Mouse (Mus musculus): ENCODE data around the gene Fam83g.

Gene Fam83g

GRCm38 (mm10) chr11:61674839-61675159 is 9.1 kb upstream of the Fam83g start:
- DNase-seq (ENCODE audit: low spot score): no peak

DNA sequence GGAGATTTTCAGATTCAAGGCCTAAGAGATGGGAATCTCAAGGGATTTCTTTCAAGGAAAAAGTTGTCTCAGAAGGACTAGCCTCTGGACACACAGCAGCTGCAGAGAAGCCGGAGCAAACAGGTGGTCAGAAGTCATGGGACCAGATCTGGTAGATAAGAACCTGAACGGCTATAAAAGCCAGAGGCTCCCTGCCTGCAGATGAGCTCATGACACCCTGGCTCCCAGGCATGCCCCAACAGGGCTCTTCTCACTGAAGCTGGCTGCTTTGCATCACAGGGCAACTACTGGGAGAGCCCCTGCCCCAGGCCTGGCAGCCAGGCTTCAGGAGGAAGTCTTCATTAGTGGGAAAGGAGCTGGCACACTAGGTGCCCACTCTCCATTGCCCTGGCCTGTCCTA is 8.6 kb upstream of the Fam83g start:
- DNase-seq (ENCODE audit: low spot score): no peak

DNA sequence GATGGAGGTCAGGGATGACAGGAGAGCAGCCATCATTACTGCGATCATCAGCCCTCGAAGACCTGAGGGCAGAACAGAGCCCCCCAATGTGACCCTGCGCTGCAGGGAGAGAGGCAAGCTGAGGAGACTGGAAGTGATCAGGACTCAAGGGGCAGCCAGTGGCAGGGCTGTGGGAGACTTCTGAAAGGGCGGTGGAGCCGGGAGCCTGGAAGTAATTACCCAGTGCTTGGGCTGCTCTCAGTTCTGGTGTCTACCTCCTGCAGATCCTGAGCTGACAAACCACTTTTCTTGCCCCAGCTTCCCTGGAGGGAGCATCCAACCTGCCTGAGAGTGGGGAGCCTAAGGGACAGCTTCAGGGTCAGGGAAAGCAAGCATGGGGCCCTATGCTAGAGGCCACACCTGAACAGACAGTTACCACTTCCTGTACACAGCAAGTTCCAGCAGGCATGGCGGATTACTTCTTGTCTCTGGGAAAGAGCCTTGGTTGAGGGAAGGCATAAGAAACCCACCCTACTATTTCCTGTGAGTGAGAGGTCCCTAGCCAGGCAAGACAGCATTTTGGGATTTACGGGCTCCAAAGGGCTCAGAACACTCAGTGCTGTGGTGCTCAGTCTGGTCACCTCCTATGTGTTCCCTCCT is 7.6 kb upstream of the Fam83g start:
- DNase-seq (ENCODE audit: low spot score): no peak

GRCm38 (mm10) chr11:61677709-61678108 is 6.2 kb upstream of the Fam83g start:
- DNase-seq (ENCODE audit: low spot score): no peak

- DNase-seq (ENCODE audit: low spot score): no peak
Measured at GRCm38 (mm10) chr11:61679091-61679866, 4.6 kb upstream of the Fam83g start.

DNA sequence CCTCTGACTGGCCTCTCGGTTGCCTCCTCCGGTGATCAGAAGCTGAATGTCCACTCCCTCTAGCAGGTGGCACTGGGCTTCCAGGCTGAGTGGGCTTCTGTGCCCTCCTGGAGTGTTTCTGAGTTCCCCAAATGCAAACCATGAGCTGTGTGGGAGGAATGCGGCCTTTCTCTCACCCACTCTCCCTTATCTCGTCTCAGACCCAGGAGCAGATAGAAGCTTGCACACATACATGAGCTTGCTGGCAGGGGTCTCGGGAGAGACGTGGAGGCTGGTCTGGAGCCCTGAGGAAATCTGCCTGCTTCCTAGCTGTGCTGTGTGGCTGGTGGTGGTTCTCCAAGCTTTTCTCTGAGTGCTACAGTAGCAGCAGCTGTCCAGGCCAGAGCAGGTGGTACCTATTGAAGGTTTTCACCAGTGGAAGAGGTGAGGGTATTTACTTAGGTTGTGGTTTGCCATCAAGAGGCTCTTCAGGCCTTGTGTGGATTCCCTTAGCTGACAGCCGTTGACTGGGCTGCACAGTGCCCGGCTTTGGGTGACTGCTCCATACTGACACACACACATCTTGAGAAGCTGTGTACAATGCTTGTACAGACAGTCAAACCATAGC is 1.3 kb downstream of the Fam83g start:
- DNase-seq (ENCODE audit: low spot score): no peak

- no peak for DNase-seq (ENCODE audit: low spot score)
Measured at GRCm38 (mm10) chr11:61686141-61686540, 2.2 kb downstream of the Fam83g start.

DNA sequence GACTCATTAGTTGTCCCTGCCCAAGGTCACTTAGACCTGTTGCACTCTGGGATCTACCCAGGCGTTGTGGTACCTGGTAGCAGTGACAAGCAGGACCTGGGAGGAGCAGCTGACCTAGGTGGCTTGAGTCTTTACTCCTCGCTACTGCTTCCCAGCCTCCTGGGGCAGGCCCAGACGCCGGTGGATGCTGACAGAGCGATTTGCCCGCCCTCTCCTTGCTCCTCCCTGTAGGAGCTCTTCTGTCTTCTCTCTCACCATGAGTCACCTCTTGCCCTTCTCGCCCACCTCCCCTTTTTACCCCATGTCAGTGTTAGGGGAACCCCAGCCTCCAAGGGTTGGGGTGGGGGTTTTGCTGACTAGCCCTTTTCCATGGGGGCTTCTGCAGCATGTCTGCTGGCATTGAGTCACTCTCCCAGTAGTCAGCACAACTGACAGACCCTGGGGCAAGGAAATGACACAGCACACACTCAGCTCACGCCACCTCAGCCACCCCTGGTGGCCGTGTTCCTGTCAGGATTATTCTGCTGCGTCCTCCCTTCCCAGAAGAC is 3.1 kb downstream of the Fam83g start:
- no peak for DNase-seq (ENCODE audit: low spot score)

DNA sequence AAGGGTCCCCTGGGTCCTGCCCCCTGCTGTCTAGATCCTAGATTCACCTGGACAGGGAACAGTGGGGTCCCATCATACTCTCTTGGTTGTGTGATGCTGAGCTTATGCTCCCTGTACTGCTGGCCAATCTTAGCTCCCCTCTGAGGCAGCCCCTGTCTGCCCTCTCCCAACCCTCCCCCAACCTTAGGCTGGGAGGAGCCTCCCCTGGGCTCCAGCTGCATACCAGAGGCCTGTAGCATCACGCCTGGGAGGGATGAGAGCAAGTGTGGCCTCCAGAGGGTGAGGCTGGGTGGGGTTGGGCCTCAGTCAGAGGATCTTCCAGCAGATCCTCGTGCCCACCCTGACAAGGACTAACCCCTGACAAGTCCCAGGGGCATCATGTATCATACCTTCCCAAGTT is 3.7 kb downstream of the Fam83g start:
- no peak for DNase-seq (ENCODE audit: low spot score)

DNA sequence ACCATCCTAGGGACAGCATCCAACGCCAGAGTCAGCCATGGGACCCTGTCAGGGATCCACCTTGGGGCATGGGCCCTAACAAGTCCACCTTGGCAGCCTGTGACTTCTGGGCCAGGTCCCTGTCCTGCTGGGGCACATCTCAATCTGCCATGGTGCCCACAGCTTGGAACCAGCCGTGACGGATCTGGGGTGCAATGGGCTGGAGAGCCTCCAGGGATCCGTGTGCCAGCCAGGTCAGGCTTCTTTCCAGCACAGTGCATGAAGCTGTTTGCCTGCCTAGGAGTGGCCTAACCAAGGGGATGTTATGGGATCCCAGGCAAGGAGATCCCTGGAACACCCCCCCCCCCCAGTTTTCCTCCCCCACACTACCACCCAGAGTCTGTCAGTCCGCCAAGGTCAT is 9.1 kb downstream of the Fam83g start:
- no peak for DNase-seq (ENCODE audit: low spot score)

- DNase-seq (ENCODE audit: low spot score): no peak
Measured at GRCm38 (mm10) chr11:61698852-61699251, 15.0 kb downstream of the Fam83g start.

DNA sequence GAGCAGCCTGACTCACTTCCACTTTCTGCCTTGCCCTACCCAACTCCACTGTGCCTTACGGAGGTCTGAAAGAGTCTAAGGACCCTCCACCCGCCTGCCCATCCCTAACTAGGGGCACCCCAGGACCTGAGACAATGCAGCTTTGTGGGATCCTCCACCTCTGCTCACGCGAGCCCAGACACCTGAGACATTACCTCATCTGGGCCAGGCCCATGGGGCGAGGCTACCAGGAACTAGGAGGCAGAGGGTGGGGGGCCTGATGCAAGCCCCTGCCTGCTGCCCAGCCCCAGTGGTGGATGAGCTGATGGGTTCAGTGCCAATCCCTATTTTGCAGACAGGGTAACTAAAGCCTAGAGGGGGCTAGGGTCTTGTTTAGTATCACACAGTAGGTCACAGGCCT is 15.6 kb downstream of the Fam83g start:
- no peak for DNase-seq (ENCODE audit: low spot score)

DNA sequence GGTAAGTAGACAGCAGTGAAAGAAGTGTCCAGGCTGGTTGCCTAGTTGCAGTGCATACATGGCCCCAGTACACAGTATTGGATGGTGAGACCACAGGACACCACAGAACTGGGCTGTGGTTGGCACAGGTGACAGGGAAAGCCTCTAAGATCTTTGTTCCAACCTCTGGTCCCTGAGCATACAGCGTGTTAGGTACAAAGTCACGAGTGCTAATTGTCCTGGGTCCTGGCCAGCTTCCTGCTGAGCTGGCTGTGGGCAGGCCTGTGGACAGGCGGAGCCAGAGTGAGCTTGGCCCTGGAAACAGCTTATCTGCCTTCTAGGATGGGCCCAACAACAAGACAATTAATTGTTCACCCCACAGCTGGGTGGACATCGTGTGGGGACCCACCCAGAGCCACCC is 16.0 kb downstream of the Fam83g start:
- no peak for DNase-seq (ENCODE audit: low spot score)

- no peak for DNase-seq (ENCODE audit: low spot score)
Measured at GRCm38 (mm10) chr11:61701696-61702095, 17.8 kb downstream of the Fam83g start.

- no peak for DNase-seq (ENCODE audit: low spot score)
Measured at GRCm38 (mm10) chr11:61702494-61702893, 18.6 kb downstream of the Fam83g start.

- no peak for DNase-seq (ENCODE audit: low spot score)
Measured at GRCm38 (mm10) chr11:61705581-61705980, 21.7 kb downstream of the Fam83g start.

GRCm38 (mm10) chr11:61706232-61706631 is 22.3 kb downstream of the Fam83g start:
- no peak for DNase-seq (ENCODE audit: low spot score)

GRCm38 (mm10) chr11:61708928-61709327 is 25.0 kb downstream of the Fam83g start:
- no peak for DNase-seq (ENCODE audit: low spot score)

DNA sequence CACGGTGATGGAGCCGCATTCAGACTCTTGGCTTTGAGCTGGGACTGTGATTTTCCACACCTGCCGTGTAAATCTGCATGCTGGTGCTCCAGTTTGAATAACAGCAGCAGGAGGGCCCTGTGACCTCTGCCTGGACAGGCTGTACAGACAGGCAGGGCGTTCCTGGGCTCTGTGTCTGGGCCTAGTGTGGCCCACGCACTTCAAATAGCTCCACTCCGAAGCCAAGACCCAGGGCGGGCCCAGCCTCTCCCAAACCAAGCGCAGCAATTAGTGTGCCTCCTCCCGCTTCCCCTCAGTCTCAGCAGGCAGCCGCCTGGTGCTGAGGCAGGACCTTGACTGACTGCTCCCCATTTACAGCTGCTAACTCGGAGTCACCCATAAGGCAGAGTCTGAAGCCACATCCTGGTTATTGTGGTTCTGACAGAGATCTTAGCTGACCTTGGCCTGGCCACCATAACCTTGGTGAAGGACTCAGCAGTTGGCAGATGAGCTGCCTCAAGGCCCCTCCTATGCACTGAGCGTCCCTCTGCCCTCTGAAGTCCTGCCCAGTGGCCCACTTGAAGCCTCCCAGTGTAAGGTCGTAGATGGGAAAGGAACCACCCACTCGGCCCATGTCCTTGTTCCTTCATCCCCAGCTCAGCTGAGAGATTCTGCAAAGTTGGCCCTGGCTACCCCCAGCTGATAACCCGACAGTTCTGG is 29.4 kb downstream of the Fam83g start:
- no peak for DNase-seq (ENCODE audit: low spot score)

DNA sequence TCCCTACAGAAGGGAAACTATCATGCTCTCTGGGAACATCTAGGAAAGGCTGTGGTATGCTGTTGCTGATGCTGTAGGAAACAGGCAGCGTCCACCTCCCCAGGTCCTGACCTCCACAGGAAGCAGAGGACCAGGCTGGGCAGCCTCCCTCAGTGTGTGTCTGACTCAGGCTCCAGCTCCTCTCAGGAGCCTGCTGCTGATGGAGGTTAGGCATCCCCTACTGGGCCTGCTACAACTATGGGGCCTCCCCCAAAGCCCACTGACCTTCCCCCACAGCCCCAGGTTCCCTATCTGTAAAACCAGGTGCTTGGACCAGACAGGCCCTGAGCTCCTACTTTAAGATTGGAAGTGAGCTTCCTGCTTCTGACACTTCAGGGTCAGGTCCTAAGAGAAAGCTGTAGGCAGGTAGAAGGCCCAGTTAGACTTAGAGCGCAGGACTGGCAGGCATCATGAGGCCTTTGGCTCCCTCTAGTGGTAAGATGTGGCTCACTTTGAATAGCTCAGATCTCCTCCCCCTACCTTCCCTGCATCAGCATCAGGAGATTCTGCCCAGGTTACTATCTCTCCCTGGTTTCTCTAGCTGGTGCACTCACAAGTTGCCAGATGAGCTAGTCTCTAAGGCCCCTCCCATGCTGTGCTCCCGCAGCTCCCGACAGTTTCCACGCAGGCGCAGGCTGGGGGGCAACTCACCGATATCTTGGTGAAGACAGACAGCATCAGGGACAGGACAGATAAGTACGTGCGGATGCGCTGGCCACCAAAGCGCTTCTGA is 30.6 kb downstream of the Fam83g start:
- peak; percentile 73 for DNase-seq (ENCODE audit: low spot score)

GRCm38 (mm10) chr11:61715130-61715529 is 31.2 kb downstream of the Fam83g start:
- DNase-seq (ENCODE audit: low spot score): no peak

DNA sequence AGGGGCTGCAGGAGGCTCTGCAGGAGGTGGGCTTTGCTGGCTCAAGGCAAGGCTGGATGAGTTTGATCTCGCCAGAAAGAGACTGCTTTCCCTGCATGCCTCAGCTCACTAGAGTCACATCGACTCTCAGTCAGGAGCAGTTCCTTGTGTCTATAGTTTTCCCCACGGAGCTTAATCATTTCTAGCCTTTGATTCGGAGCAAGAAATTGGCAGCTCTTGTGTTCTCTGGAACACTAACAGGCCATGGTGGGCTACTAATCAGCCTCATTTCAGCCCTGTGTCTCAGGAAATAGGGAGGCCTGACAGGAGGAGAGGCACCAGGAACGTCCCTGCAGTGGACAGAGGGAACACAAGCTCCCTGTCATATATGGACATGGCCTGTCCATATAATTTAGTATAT is 34.1 kb downstream of the Fam83g start:
- DNase-seq (ENCODE audit: low spot score): no peak
